Mouse (Mus musculus): Measurements from ENCODE around the gene Dupd1. TPM values are rescaled to one million over a fixed set of nuclear protein-coding genes. Genes with fewer than 3 reads are reported as not detected.

The Dupd1 gene
- polyA plus RNA-seq (2014; fragmentation: Nextera tagmentation; extraction: Ambion mirVana) = 0.18 and 0.31 TPM in 2 replicates

GRCm38 (mm10) chr14:21714486-21714885, at the start of gene Dupd1:
TSS of gene Dupd1 (minus strand) at chr14:21714576.
- WGBS = 53% methylated on average over 5 of the region's 5 CpGs

GRCm38 (mm10) chr14:21763736-21764135, 49.4 kb upstream of the Dupd1 start:
- H3K36me3 ChIP-seq (replicated peaks; ENCODE audit: control insufficient read depth, insufficient read depth, low read depth, low read length) = no peaks in the 10 kb centered on the region
- 85% methylated on average over 3 of the region's 3 CpGs for WGBS
- H3K4me1 ChIP-seq (ENCODE audit: control insufficient read depth, insufficient read depth, low read length) = no peaks in the 10 kb centered on the region
- ATAC-seq (replicated peaks; ENCODE audit: insufficient number of reproducible peaks, low FRiP score, low TSS enrichment, low read depth) (no peak), DNase-seq (ENCODE audit: low spot score) (no peak)
- H3K9ac ChIP-seq (replicated peaks; ENCODE audit: low read length) = no peak overlapping the region
- no peak overlapping the region for H3K4me2 ChIP-seq (ENCODE audit: low read depth, low read length)
- no peaks in the 10 kb centered on the region for H3K9me3 ChIP-seq (replicated peaks; ENCODE audit: control insufficient read depth, low read length)
- H3K4me3 ChIP-seq (ENCODE audit: low read depth, low read length) = no peak overlapping the region
- H3K27me3 ChIP-seq (ENCODE audit: control insufficient read depth, insufficient read depth, low read length) = no peaks in the 10 kb centered on the region
- H3K27ac ChIP-seq (replicated peaks; ENCODE audit: low read depth, low read length) = no peak overlapping the region

More at GRCm38 (mm10) chr14:21714486-21714885, at the start of gene Dupd1:
- no peaks in the 10 kb centered on the region; the same call in 1 of the 2 replicates for H3K4me1 ChIP-seq (ENCODE audit: control insufficient read depth, insufficient read depth, low read length)
- H3K4me3 ChIP-seq (ENCODE audit: low read depth, low read length) = no peak within 1 kb of the TSS
- no peak within 1 kb of the TSS for H3K27ac ChIP-seq (replicated peaks; ENCODE audit: low read depth, low read length)
- H3K4me2 ChIP-seq (ENCODE audit: low read depth, low read length) = no peak within 1 kb of the TSS
- no peak within 1 kb of the TSS for H3K9ac ChIP-seq (replicated peaks; ENCODE audit: low read length)
- no peaks in the 10 kb centered on the region for H3K9me3 ChIP-seq (replicated peaks; ENCODE audit: control insufficient read depth, low read length)
- H3K36me3 ChIP-seq (replicated peaks; ENCODE audit: control insufficient read depth, insufficient read depth, low read depth, low read length) = no peaks in the 10 kb centered on the region
- no peaks in the 10 kb centered on the region for H3K27me3 ChIP-seq (ENCODE audit: control insufficient read depth, insufficient read depth, low read length)
- no peak for ATAC-seq (replicated peaks; ENCODE audit: insufficient number of reproducible peaks, low FRiP score, low TSS enrichment, low read depth)
- DNase-seq (ENCODE audit: low spot score) = no peak

- Histone ChIP-seq H3K27ac (replicated peaks; ENCODE audit: low read depth, low read length) (no peak overlapping the region), H3K4me2 (ENCODE audit: low read depth, low read length) (no peak overlapping the region), H3K4me3 (ENCODE audit: low read depth, low read length) (no peak overlapping the region), H3K36me3 (replicated peaks; ENCODE audit: control insufficient read depth, insufficient read depth, low read depth, low read length) (no peaks in the 10 kb centered on the region), H3K4me1 (ENCODE audit: control insufficient read depth, insufficient read depth, low read length) (no peaks in the 10 kb centered on the region), H3K9ac (replicated peaks; ENCODE audit: low read length) (no peak overlapping the region), H3K9me3 (replicated peaks; ENCODE audit: control insufficient read depth, low read length) (no peaks in the 10 kb centered on the region), H3K27me3 (ENCODE audit: control insufficient read depth, insufficient read depth, low read length) (no peaks in the 10 kb centered on the region)
- DNase-seq (ENCODE audit: low spot score) = no peak
- 82% methylated on average over 9 of the region's 9 CpGs for WGBS
- no peak for ATAC-seq (replicated peaks; ENCODE audit: insufficient number of reproducible peaks, low FRiP score, low TSS enrichment, low read depth)
Measured at GRCm38 (mm10) chr14:21761560-21761959, 47.2 kb upstream of the Dupd1 start.

- H3K4me2 ChIP-seq (ENCODE audit: low read depth, low read length) = no peak overlapping the region
- H3K27me3 ChIP-seq (ENCODE audit: control insufficient read depth, insufficient read depth, low read length) = no peaks in the 10 kb centered on the region
- DNase-seq (ENCODE audit: low spot score) = no peak
- WGBS = 86% methylated on average over 4 of the region's 4 CpGs
- no peaks in the 10 kb centered on the region for H3K9me3 ChIP-seq (replicated peaks; ENCODE audit: control insufficient read depth, low read length)
- H3K27ac ChIP-seq (replicated peaks; ENCODE audit: low read depth, low read length) = no peak overlapping the region
- H3K36me3 ChIP-seq (replicated peaks; ENCODE audit: control insufficient read depth, insufficient read depth, low read depth, low read length) = no peaks in the 10 kb centered on the region
- no peaks in the 10 kb centered on the region for H3K4me1 ChIP-seq (ENCODE audit: control insufficient read depth, insufficient read depth, low read length)
- no peak for ATAC-seq (replicated peaks; ENCODE audit: insufficient number of reproducible peaks, low FRiP score, low TSS enrichment, low read depth)
- no peak overlapping the region for H3K9ac ChIP-seq (replicated peaks; ENCODE audit: low read length)
- H3K4me3 ChIP-seq (ENCODE audit: low read depth, low read length) = no peak overlapping the region
Measured at GRCm38 (mm10) chr14:21753367-21753766, 39.0 kb upstream of the Dupd1 start.

- ATAC-seq (replicated peaks; ENCODE audit: insufficient number of reproducible peaks, low FRiP score, low TSS enrichment, low read depth) (no peak), DNase-seq (ENCODE audit: low spot score) (no peak)
- no peaks in the 10 kb centered on the region for H3K27me3 ChIP-seq (ENCODE audit: control insufficient read depth, insufficient read depth, low read length)
- no peaks in the 10 kb centered on the region for H3K9me3 ChIP-seq (replicated peaks; ENCODE audit: control insufficient read depth, low read length)
- H3K27ac ChIP-seq (replicated peaks; ENCODE audit: low read depth, low read length) = no peak overlapping the region
- H3K4me1 ChIP-seq (ENCODE audit: control insufficient read depth, insufficient read depth, low read length) = no peaks in the 10 kb centered on the region
- H3K36me3 ChIP-seq (replicated peaks; ENCODE audit: control insufficient read depth, insufficient read depth, low read depth, low read length) = no peaks in the 10 kb centered on the region
- H3K4me2 ChIP-seq (ENCODE audit: low read depth, low read length) = no peak overlapping the region
- H3K4me3 ChIP-seq (ENCODE audit: low read depth, low read length) = no peak overlapping the region
- no peak overlapping the region for H3K9ac ChIP-seq (replicated peaks; ENCODE audit: low read length)
- WGBS = 91% methylated on average over 3 of the region's 3 CpGs
Measured at GRCm38 (mm10) chr14:21752411-21752810, 38.0 kb upstream of the Dupd1 start.

GRCm38 (mm10) chr14:21750881-21751542, 36.6 kb upstream of the Dupd1 start, which contains the start of gene Dusp13:
TSS of gene Dusp13 (minus strand) at chr14:21751181.
- H3K4me3 ChIP-seq (ENCODE audit: low read depth, low read length) = peak within 1 kb of the TSS; percentile 78
- under 1% methylated on average over 26 of the region's 26 CpGs for WGBS
- H3K9me3 ChIP-seq (replicated peaks; ENCODE audit: control insufficient read depth, low read length) = no peaks in the 10 kb centered on the region
- H3K27ac ChIP-seq (replicated peaks; ENCODE audit: low read depth, low read length) = peak within 1 kb of the TSS; percentile 63
- no peaks in the 10 kb centered on the region for H3K4me1 ChIP-seq (ENCODE audit: control insufficient read depth, insufficient read depth, low read length)
- no peaks in the 10 kb centered on the region for H3K27me3 ChIP-seq (ENCODE audit: control insufficient read depth, insufficient read depth, low read length)
- H3K9ac ChIP-seq (replicated peaks; ENCODE audit: low read length) = peak within 1 kb of the TSS; percentile 68
- ATAC-seq (replicated peaks; ENCODE audit: insufficient number of reproducible peaks, low FRiP score, low TSS enrichment, low read depth) = peak; percentile 72
- DNase-seq (ENCODE audit: low spot score) = peak; percentile 60
- peak within 1 kb of the TSS; percentile 83 for H3K4me2 ChIP-seq (ENCODE audit: low read depth, low read length)
- no peaks in the 10 kb centered on the region for H3K36me3 ChIP-seq (replicated peaks; ENCODE audit: control insufficient read depth, insufficient read depth, low read depth, low read length)

GRCm38 (mm10) chr14:21750008-21750880, 35.9 kb upstream of the Dupd1 start, which contains the start of gene Samd8:
TSS of gene Samd8 (plus strand) at chr14:21750531.
- H3K4me1 ChIP-seq (ENCODE audit: control insufficient read depth, insufficient read depth, low read length) = no peaks in the 10 kb centered on the region
- H3K4me3 ChIP-seq (ENCODE audit: low read depth, low read length) = peak within 1 kb of the TSS; percentile 78
- H3K27me3 ChIP-seq (ENCODE audit: control insufficient read depth, insufficient read depth, low read length) = no peaks in the 10 kb centered on the region
- DNase-seq (ENCODE audit: low spot score) = peak; percentile 91
- H3K9ac ChIP-seq (replicated peaks; ENCODE audit: low read length) = peak within 1 kb of the TSS; percentile 68
- peak within 1 kb of the TSS; percentile 83 for H3K4me2 ChIP-seq (ENCODE audit: low read depth, low read length)
- no peaks in the 10 kb centered on the region for H3K36me3 ChIP-seq (replicated peaks; ENCODE audit: control insufficient read depth, insufficient read depth, low read depth, low read length)
- peak within 1 kb of the TSS; percentile 63 for H3K27ac ChIP-seq (replicated peaks; ENCODE audit: low read depth, low read length)
- H3K9me3 ChIP-seq (replicated peaks; ENCODE audit: control insufficient read depth, low read length) = no peaks in the 10 kb centered on the region
- WGBS = 7% methylated on average over 52 of the region's 52 CpGs
- peak; percentile 86 for ATAC-seq (replicated peaks; ENCODE audit: insufficient number of reproducible peaks, low FRiP score, low TSS enrichment, low read depth)

Data from embryonic facial prominence, embryonic 11.5 days (tissue).